Mouse (Mus musculus) cerebellum, adult 2 months (tissue): ENCODE results near the gene Tyrobp.

Experiments
- CTCF ChIP-seq: fragments of 200-500 bp; IDR thresholded peaks from 2 replicates; pipeline ENCODE4 v1.5.1; 2011; ENCODE audit warnings: low read depth, mild to moderate bottlenecking, control low read depth, low read length, moderate library complexity, borderline replicate concordance; ENCODE audit not compliant: insufficient read depth
- POLR2A ChIP-seq: fragments of 200-500 bp; IDR thresholded peaks from 2 replicates; pipeline ENCODE4 v1.6.1; 2011; ENCODE audit warnings: low read length, control low read depth, borderline replicate concordance; ENCODE audit not compliant: insufficient read depth

DNA sequence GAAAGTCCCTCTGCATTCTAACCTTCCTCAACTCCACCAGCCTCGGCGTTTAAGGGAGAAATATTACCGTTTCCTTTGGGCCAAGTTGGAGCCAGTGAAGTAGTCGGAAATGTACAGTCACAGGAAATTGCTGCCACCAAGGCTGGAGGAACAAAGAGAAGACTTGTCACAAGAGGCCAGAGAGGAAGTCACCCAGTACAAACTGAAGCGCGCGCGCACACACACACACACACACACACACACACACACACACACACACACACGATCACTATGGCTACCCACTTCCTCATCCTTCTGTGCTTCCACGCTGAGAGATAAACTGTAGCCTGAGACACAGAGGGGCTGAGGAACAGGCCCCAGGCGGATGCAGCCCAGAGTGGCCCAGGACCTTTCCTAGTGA lies 19.2 kb upstream of the Tyrobp start:
- no peak for TF ChIP-seq CTCF
- no peak for TF ChIP-seq POLR2A
